Mouse (Mus musculus) MEL (cell line): ENCODE data around the gene Iqsec1. TPM values are rescaled to one million over a fixed set of nuclear protein-coding genes. Genes with fewer than 3 reads are reported as not detected.
A peak's percentile ranks its signal among the peaks of the same experiment; 100 is the strongest.

Source experiments
- DNase-seq: peaks from one replicate; pipeline ENCODE4 v3.0.0; 2011; ENCODE audit warnings: low read depth, low spot score
- H3K27ac ChIP-seq: 2 replicates; pipeline ENCODE4 v1.5.1; 2012; ENCODE audit warnings: low read depth, mild to moderate bottlenecking, control low read depth, low read length, moderate library complexity; ENCODE audit not compliant: control insufficient read depth
- H3K27me3 ChIP-seq, 2 experiments: fragments of 150-350 bp in 1 of 2; sonication (generic) in 1 of 2; 2 replicates each; pipeline ENCODE4 v1.6.1; 2012; ENCODE audit warnings: low read length in 2 of 2, mild to moderate bottlenecking in 2 of 2, improper control_type of control experiment in 1 of 2, moderate library complexity in 1 of 2; ENCODE audit not compliant: insufficient read depth in 2 of 2, control insufficient read depth in 1 of 2
- H3K36me3 ChIP-seq, 2 experiments: 2 replicates each; pipeline ENCODE4 v1.6.1; 2012 to 2014; ENCODE audit warnings: low read length in 2 of 2, improper control_type of control experiment in 1 of 2, inconsistent platforms in 1 of 2, mild to moderate bottlenecking in 1 of 2; ENCODE audit not compliant: insufficient read depth in 2 of 2, control insufficient read depth in 1 of 2
- H3K4me1 ChIP-seq, 2 experiments: fragments of 150-350 bp in 1 of 2; sonication (generic) in 1 of 2; 2 replicates each; pipeline ENCODE4 v1.6.1; 2012; ENCODE audit warnings: low read length in 2 of 2, improper control_type of control experiment in 1 of 2, mild to moderate bottlenecking in 1 of 2; ENCODE audit not compliant: insufficient read depth in 2 of 2, control insufficient read depth in 1 of 2
- H3K4me3 ChIP-seq, 2 experiments: fragments of 150-350 bp in 1 of 2; sonication (generic) in 1 of 2; 2 replicates each; pipeline ENCODE4 v1.5.1; 2012; ENCODE audit warnings: low read depth in 2 of 2, low read length in 2 of 2, mild to moderate bottlenecking in 2 of 2, moderate library complexity in 2 of 2, control low read depth in 1 of 2, improper control_type of control experiment in 1 of 2; ENCODE audit not compliant: control insufficient read depth in 1 of 2, insufficient read depth in 1 of 2
- H3K79me2 ChIP-seq: 2 replicates; pipeline ENCODE4 v1.6.1; 2012; ENCODE audit warnings: mild to moderate bottlenecking, low read length, moderate library complexity; ENCODE audit not compliant: control insufficient read depth, poor library complexity, insufficient read depth
- H3K9ac ChIP-seq: 2 replicates; pipeline ENCODE4 v1.6.1; 2012; ENCODE audit warnings: low read depth, mild to moderate bottlenecking, control low read depth, low read length, moderate library complexity; ENCODE audit not compliant: control insufficient read depth, poor library complexity, severe bottlenecking
- H3K9me3 ChIP-seq: fragments of 150-350 bp; sonication (generic); replicated peaks from 2 replicates; pipeline ENCODE4 v1.6.1; 2012; ENCODE audit warnings: mild to moderate bottlenecking, low read length, improper control_type of control experiment, moderate library complexity; ENCODE audit not compliant: insufficient read depth
- BHLHE40 ChIP-seq: IDR thresholded peaks from 2 replicates; pipeline ENCODE4 v1.6.1; 2012; ENCODE audit warnings: low read depth, mild to moderate bottlenecking, inconsistent platforms, low read length, improper control_type of control experiment, borderline replicate concordance
- CHD1 ChIP-seq: IDR thresholded peaks from 2 replicates; pipeline ENCODE4 v1.6.1; 2012; ENCODE audit warnings: low read depth, mild to moderate bottlenecking, inconsistent platforms, low read length, improper control_type of control experiment
- CTCF ChIP-seq, 3 experiments: IDR thresholded peaks in 2 of 3; conservative IDR thresholded peaks in 1 of 3; 2 replicates each; pipeline ENCODE4 v1.5.1; 2011 to 2012; ENCODE audit warnings: low read length in 3 of 3, low read depth in 2 of 3, mild to moderate bottlenecking in 2 of 3, improper control_type of control experiment in 1 of 3, inconsistent platforms in 1 of 3, mixed read lengths in 1 of 3, moderate library complexity in 1 of 3; ENCODE audit not compliant: control insufficient read depth in 1 of 3, insufficient read depth in 1 of 3, poor library complexity in 1 of 3, severe bottlenecking in 1 of 3
- ELF1 ChIP-seq: IDR thresholded peaks from 2 replicates; pipeline ENCODE4 v1.6.1; 2014; ENCODE audit warnings: low read depth, mild to moderate bottlenecking, inconsistent platforms, low read length, improper control_type of control experiment, moderate library complexity
- EP300 ChIP-seq, 2 experiments: IDR thresholded peaks; 2 replicates each; pipeline ENCODE4 v1.6.1; 2011; ENCODE audit warnings: improper control_type of control experiment in 2 of 2, low read length in 2 of 2, low read depth in 1 of 2, mild to moderate bottlenecking in 1 of 2
- ETS1 ChIP-seq: IDR thresholded peaks from 2 replicates; pipeline ENCODE4 v1.6.1; 2012; ENCODE audit warnings: low read depth, mild to moderate bottlenecking, inconsistent platforms, low read length, improper control_type of control experiment, moderate library complexity
- GABPA ChIP-seq: IDR thresholded peaks from 2 replicates; pipeline ENCODE4 v1.6.1; 2012; ENCODE audit warnings: low read depth, mild to moderate bottlenecking, inconsistent platforms, low read length, improper control_type of control experiment, moderate library complexity
- KAT2A ChIP-seq: conservative IDR thresholded peaks from 2 replicates; pipeline ENCODE4 v1.6.1; 2012; ENCODE audit warnings: low read depth, low read length, improper control_type of control experiment, inconsistent platforms
- MEF2A ChIP-seq: IDR thresholded peaks from 2 replicates; pipeline ENCODE4 v1.6.1; 2014; ENCODE audit warnings: low read depth, mild to moderate bottlenecking, inconsistent platforms, low read length, improper control_type of control experiment; ENCODE audit not compliant: poor library complexity, insufficient replicate concordance, severe bottlenecking; ENCODE audit errors: extremely low read depth
- MYB ChIP-seq: IDR thresholded peaks from 2 replicates; pipeline ENCODE4 v1.6.1; 2011; ENCODE audit warnings: mild to moderate bottlenecking, low read depth, low read length, improper control_type of control experiment
- MYC ChIP-seq: IDR thresholded peaks from 2 replicates; pipeline ENCODE4 v1.6.1; 2011; ENCODE audit warnings: low read depth, mild to moderate bottlenecking, low read length, improper control_type of control experiment, moderate library complexity
- NRF1 ChIP-seq: IDR thresholded peaks from 2 replicates; pipeline ENCODE4 v1.6.1; 2014; ENCODE audit warnings: low read depth, mild to moderate bottlenecking, inconsistent platforms, low read length, improper control_type of control experiment, moderate library complexity; ENCODE audit not compliant: poor library complexity, insufficient read depth, severe bottlenecking
- POLR2A ChIP-seq, 2 experiments: IDR thresholded peaks; 2 replicates each; pipeline ENCODE4 v1.6.1; 2011 to 2012; ENCODE audit warnings: low read length in 2 of 2, mild to moderate bottlenecking in 2 of 2, control low read depth in 1 of 2, improper control_type of control experiment in 1 of 2, low read depth in 1 of 2, moderate library complexity in 1 of 2; ENCODE audit not compliant: control insufficient read depth in 1 of 2, insufficient read depth in 1 of 2, poor library complexity in 1 of 2
- POLR2AphosphoS2 ChIP-seq: IDR thresholded peaks from 2 replicates; pipeline ENCODE4 v1.6.1; 2011; ENCODE audit warnings: low read length, improper control_type of control experiment
- TAL1 ChIP-seq: IDR thresholded peaks from 2 replicates; pipeline ENCODE4 v1.6.1; 2012; ENCODE audit warnings: mild to moderate bottlenecking, inconsistent platforms, low read length, moderate library complexity, mixed read lengths
- TCF12 ChIP-seq: IDR thresholded peaks from 2 replicates; pipeline ENCODE4 v1.6.1; 2014; ENCODE audit warnings: low read depth, mild to moderate bottlenecking, inconsistent platforms, low read length, improper control_type of control experiment, moderate library complexity
- USF2 ChIP-seq, 2 experiments: IDR thresholded peaks; 2 replicates each; pipeline ENCODE4 v1.6.1; 2011 to 2012; ENCODE audit warnings: improper control_type of control experiment in 2 of 2, low read length in 2 of 2, borderline replicate concordance in 1 of 2, inconsistent platforms in 1 of 2, low read depth in 1 of 2, mild to moderate bottlenecking in 1 of 2; ENCODE audit not compliant: insufficient read depth in 1 of 2
- ZC3H11A ChIP-seq: IDR thresholded peaks from 2 replicates; pipeline ENCODE4 v1.6.1; 2012; ENCODE audit warnings: low read depth, mild to moderate bottlenecking, inconsistent platforms, low read length, improper control_type of control experiment
- polyA plus RNA-seq, 2 experiments: library from polyadenylated mRNA; stranded (reverse) in 1 of 2; unstranded in 1 of 2; fragments of >175 nt in 1 of 2; fragments of >200 nt in 1 of 2; gene quantifications; 2 replicates each; pipeline versions ENCODE4 v1.2.1 to v1.2.4; 2012; ENCODE audit warnings: low replicate concordance in 2 of 2, low read depth in 1 of 2; ENCODE audit not compliant: insufficient read length in 2 of 2, insufficient read depth in 1 of 2, missing spikeins in 1 of 2
- total RNA-seq: library from RNA; depleted of rRNA; stranded (reverse); fragments of 300-350 nt; gene quantifications from 2 replicates; pipeline ENCODE4 v1.2.3, GENCODE M21; 2012

Gene Iqsec1
- total and polyA plus RNA-seq, 3 experiments = 14.8 to 73.4 (median 30.8) TPM

DNA sequence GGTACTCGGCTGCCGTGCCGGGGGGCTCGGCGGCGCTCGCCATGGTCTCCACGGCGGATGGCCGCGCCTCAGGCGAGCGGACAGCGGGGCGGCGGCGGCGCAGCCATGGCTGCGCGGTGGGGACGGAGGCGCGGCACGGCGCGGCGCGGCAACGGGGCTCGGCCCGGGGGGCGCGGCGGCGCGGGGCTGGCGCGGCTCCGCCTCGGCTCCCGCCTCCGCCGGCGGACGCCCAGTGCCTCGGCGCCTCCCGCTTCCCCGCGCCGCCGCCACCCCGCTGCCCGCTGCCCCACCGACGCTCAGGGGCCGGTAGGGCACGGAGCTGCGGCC is 223 bp downstream of the Iqsec1 start:
- Histone ChIP-seq H3K36me3 (no peaks in the 10 kb centered on the region), H3K9ac (peak overlapping the region; percentile 58), H3K79me2 (no peaks in the 10 kb centered on the region), H3K27ac (no peak overlapping the region), H3K9me3 (no peaks in the 10 kb centered on the region), H3K27me3 (peaks cover 5 to 12% of the 10 kb centered on the region in 2 experiments), H3K4me1 (no peaks in the 10 kb centered on the region), H3K4me3 (peak overlapping the region; percentile 49 to 50; a peak in 3 of 4 replicates)
- TF ChIP-seq KAT2A = no peak
- TF ChIP-seq ELF1 = no peak
- TF ChIP-seq TAL1 = no peak
- TF ChIP-seq CTCF (IDR thresholded peaks at IDR 0.05 in 2 of 3, conservative IDR thresholded peaks at IDR 0.05 in 1 of 3; ENCODE audit: control insufficient read depth in 1 of 3, insufficient read depth in 1 of 3, low read depth in 2 of 3, low read length in 3 of 3, poor library complexity in 1 of 3, severe bottlenecking in 1 of 3) = no peak
- no peak for TF ChIP-seq POLR2A (IDR thresholded peaks at IDR 0.05; ENCODE audit: control insufficient read depth in 1 of 2, insufficient read depth in 1 of 2, low read depth in 1 of 2, low read length in 2 of 2, poor library complexity in 1 of 2)
- TF ChIP-seq USF2 (IDR thresholded peaks at IDR 0.05; ENCODE audit: borderline replicate concordance in 1 of 2, insufficient read depth in 1 of 2, low read depth in 1 of 2, low read length in 2 of 2) = no peak
- TF ChIP-seq GABPA = no peak
- no peak for TF ChIP-seq ETS1
- TF ChIP-seq MEF2A = no peak
- no peak for TF ChIP-seq POLR2AphosphoS2
- TF ChIP-seq ZC3H11A = no peak
- TF ChIP-seq MYC = no peak
- TF ChIP-seq TCF12 = no peak
- no peak for TF ChIP-seq NRF1
- DNase-seq = no peak

DNA sequence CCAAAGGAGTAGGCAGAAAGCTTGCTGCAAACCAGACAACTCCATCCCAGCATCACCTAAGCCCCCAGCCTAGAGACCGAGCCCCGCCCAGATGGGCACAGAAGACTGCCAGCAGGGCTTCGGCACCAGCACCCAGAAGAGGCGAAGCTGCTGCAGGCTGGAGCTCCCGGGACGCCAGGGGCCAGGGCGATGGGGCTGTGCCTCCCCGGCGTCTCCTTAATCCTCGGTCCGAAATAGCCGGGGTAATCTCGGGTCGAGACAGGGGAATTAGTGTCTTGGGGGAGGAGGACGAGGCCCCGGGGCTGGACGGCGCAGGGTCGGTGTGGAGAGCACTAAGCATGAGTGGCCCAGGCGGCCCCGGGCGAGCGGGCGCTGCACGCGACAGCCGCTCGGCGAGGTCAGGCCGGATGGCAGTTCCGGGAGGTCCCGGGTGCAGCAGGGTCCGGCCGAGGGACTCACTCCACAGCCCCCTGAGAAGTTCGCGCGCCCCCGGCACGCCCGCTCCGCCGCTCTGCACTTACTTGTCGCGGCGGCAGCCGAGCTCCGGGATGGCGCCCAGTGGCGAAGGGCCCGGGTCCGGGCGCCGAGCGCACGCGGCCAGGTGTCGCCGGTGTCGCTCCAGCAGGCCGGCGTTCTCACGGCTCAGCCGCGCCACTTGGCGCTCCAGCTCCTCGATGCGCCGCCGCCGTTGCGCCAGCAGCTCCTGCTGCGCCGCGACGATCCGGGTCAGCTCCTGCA is 755 bp downstream of the Iqsec1 start:
- H3K9me3 ChIP-seq = no peaks in the 10 kb centered on the region
- H3K36me3 ChIP-seq = no peaks in the 10 kb centered on the region
- no peaks in the 10 kb centered on the region for H3K79me2 ChIP-seq
- TF ChIP-seq EP300 (IDR thresholded peaks at IDR 0.05; ENCODE audit: low read depth in 1 of 2, low read length in 2 of 2) = no peak
- no peak for TF ChIP-seq TCF12
- TF ChIP-seq MYB = no peak
- no peak for TF ChIP-seq BHLHE40
- no peak for TF ChIP-seq MYC
- no peak for TF ChIP-seq KAT2A
- TF ChIP-seq CHD1 = no peak
- TF ChIP-seq ETS1 = no peak
- peak; percentile 34 for DNase-seq
- H3K27me3 ChIP-seq = peaks cover 5 to 12% of the 10 kb centered on the region in 2 experiments
- no peak overlapping the region for H3K27ac ChIP-seq
- H3K9ac ChIP-seq = peak overlapping the region; percentile 58
- H3K4me3 ChIP-seq = peak overlapping the region; percentile 49 to 50; a peak in 3 of 4 replicates
- no peaks in the 10 kb centered on the region for H3K4me1 ChIP-seq
